7 mouse cellular contexts compared by ENCODE assay signal in genomic region chr19:47253053-47253628, GRCm38 (mm10).
DNase-seq lines count a peak whose midpoint lies in the region; ATAC-seq lines count a peak whose summit lies in the region.

No protein-coding gene starts in this region.

- H3K4me3 ChIP-seq in embryonic facial prominence, embryonic 11.5 days (ENCODE audit: low read depth, low read length) = peak overlapping the region; percentile 34
- peak overlapping the region; percentile 31 for H3K4me3 ChIP-seq in intestine, embryonic 14.5 days (ENCODE audit: low read depth, low read length)
- H3K4me3 ChIP-seq in neural tube, embryonic 12.5 days = peak overlapping the region; percentile 32

- intact Hi-C loops in left cerebral cortex, postnatal 4 days (cut with DNase I) = no loop called here
- intact Hi-C loops in left cerebral cortex, postnatal 10 days (cut with DNase I) = no loop called here

- H3K27me3 ChIP-seq in embryonic facial prominence, embryonic 11.5 days (ENCODE audit: control insufficient read depth, insufficient read depth, low read length) = peaks cover 29% of the 10 kb centered on the region
- peaks cover 24% of the 10 kb centered on the region for H3K27me3 ChIP-seq in intestine, embryonic 14.5 days (replicated peaks; ENCODE audit: control insufficient read depth, insufficient read depth, low read length)
- H3K27me3 ChIP-seq in neural tube, embryonic 12.5 days (replicated peaks) = peaks cover 42% of the 10 kb centered on the region

- peak; percentile 42 for DNase-seq in left cerebral cortex, postnatal 4 days
- no peak for DNase-seq in left cerebral cortex, postnatal 10 days (ENCODE audit: extremely low spot score in 1 of 2, low spot score in 2 of 2)
- peak; percentile 47 for DNase-seq in embryonic facial prominence, embryonic 11.5 days (ENCODE audit: low spot score)
- DNase-seq in intestine, embryonic 14.5 days (ENCODE audit: low spot score) = peak; percentile 64
- DNase-seq in spleen, adult 18-20 months = no peak
- no peak for DNase-seq in urinary bladder, postnatal 14 days (ENCODE audit: low spot score)

- H3K4me1 ChIP-seq in embryonic facial prominence, embryonic 11.5 days (ENCODE audit: control insufficient read depth, insufficient read depth, low read length) = peaks cover 5% of the 10 kb centered on the region
- peaks cover 11% of the 10 kb centered on the region for H3K4me1 ChIP-seq in intestine, embryonic 14.5 days (replicated peaks; ENCODE audit: control insufficient read depth, insufficient read depth, low read length)
- H3K4me1 ChIP-seq in neural tube, embryonic 12.5 days = peaks cover 14% of the 10 kb centered on the region

- WGBS in embryonic facial prominence, embryonic 11.5 days = 3% methylated on average over 89 of the region's 90 CpGs
- 5% methylated on average over 76 of the region's 90 CpGs for WGBS in intestine, embryonic 14.5 days
- 5% methylated on average over 90 of the region's 90 CpGs for WGBS in neural tube, embryonic 12.5 days

- H3K4me2 ChIP-seq in embryonic facial prominence, embryonic 11.5 days (ENCODE audit: low read depth, low read length) = peak overlapping the region; percentile 59
- peak overlapping the region; percentile 52 for H3K4me2 ChIP-seq in intestine, embryonic 14.5 days (ENCODE audit: low read length)
- peak overlapping the region; percentile 62 for H3K4me2 ChIP-seq in neural tube, embryonic 12.5 days (replicated peaks)

- H3K27ac ChIP-seq in embryonic facial prominence, embryonic 11.5 days (replicated peaks; ENCODE audit: low read depth, low read length) = no peak overlapping the region
- no peak overlapping the region for H3K27ac ChIP-seq in intestine, embryonic 14.5 days (ENCODE audit: low read depth)
- H3K27ac ChIP-seq in neural tube, embryonic 12.5 days = no peak overlapping the region

- H3K36me3 ChIP-seq in embryonic facial prominence, embryonic 11.5 days (replicated peaks; ENCODE audit: control insufficient read depth, insufficient read depth, low read depth, low read length) = no peaks in the 10 kb centered on the region
- H3K36me3 ChIP-seq in intestine, embryonic 14.5 days (ENCODE audit: control insufficient read depth, insufficient read depth, low read length) = no peaks in the 10 kb centered on the region
- H3K36me3 ChIP-seq in neural tube, embryonic 12.5 days = no peaks in the 10 kb centered on the region

- H3K9ac ChIP-seq in embryonic facial prominence, embryonic 11.5 days (replicated peaks; ENCODE audit: low read length) = peak overlapping the region; percentile 28; the same call in 1 of the 2 replicates
- H3K9ac ChIP-seq in intestine, embryonic 14.5 days (ENCODE audit: low read length) = peak overlapping the region; percentile 5; the same call in 1 of the 2 replicates
- 0 out of 2 replicates have a peak overlapping the region, but pooled peaks have one; percentile 41 for H3K9ac ChIP-seq in neural tube, embryonic 12.5 days

- ATAC-seq in embryonic facial prominence, embryonic 11.5 days (replicated peaks; ENCODE audit: insufficient number of reproducible peaks, low FRiP score, low TSS enrichment, low read depth) = no peak
- no peak; the same call in 1 of the 2 replicates for ATAC-seq in intestine, embryonic 14.5 days (replicated peaks; ENCODE audit: low FRiP score, low TSS enrichment, low read depth)
- no peak for ATAC-seq in neural tube, embryonic 12.5 days (ENCODE audit: low FRiP score, low read depth)

- no peaks in the 10 kb centered on the region for H3K9me3 ChIP-seq in embryonic facial prominence, embryonic 11.5 days (replicated peaks; ENCODE audit: control insufficient read depth, low read length)
- H3K9me3 ChIP-seq in intestine, embryonic 14.5 days (ENCODE audit: control insufficient read depth, low read length) = no peaks in the 10 kb centered on the region
- no peaks in the 10 kb centered on the region for H3K9me3 ChIP-seq in neural tube, embryonic 12.5 days

Comparison
In these comparisons a context has a peak if more than half of its experiments do, and no peak if none do; other contexts are left out.
1. DNase-seq: peak in left cerebral cortex, postnatal 4 days (single experiment), embryonic facial prominence, embryonic 11.5 days (single experiment) and intestine, embryonic 14.5 days (single experiment); none in left cerebral cortex, postnatal 10 days (0 of 2), spleen, adult 18-20 months (0 of 2) and urinary bladder, postnatal 14 days (single experiment).
2. Peak in every context shown above with its lines, with median percentiles within 50 percentile points of each other: H3K4me2 ChIP-seq, H3K4me3 ChIP-seq and H3K9ac ChIP-seq.